Mouse (Mus musculus): ENCODE data around the gene Rai14. TPM values are rescaled to one million over a fixed set of nuclear protein-coding genes. Genes with fewer than 3 reads are reported as not detected.

The Rai14 gene
- polyA plus RNA-seq (2014; fragmentation: Nextera tagmentation; extraction: Ambion mirVana), result 23.2 and 27.3 TPM in 2 replicates

DNA sequence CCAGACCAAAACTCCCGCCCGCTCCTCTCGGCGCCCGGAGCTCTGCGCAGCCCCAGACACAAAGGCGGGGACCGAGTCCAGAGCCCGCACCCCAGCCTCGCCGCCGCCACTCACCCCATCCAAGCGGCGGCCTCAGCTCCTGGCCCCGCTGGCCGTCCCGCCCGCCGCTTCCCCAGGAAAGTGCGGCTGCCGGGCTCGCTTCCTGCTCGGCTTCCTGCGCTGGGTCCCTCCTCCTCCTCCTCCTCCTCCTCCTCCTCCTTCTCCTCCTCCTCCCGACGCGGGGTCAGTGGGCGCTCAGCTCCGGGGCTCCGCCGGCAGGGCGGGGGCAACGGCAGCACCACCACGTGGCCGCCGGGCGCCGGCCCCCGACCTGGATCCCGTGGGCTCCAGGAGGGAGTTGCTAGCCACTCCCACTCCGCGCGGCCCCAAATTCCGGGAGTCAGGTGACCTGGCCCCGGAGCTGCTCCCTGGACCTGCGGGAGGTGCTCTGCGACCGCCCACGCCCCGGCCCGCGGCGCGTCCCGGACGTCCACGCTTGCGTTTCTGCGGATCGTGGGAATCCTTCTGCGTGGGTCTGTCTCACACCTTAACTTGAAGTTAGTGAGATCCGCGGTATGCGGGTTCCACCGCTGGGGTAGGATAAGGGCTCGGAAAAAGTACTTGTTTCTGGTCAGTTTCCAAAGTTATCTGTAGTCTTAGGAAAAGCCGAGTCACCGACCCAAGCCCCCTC lies at the start of gene Rai14:
Gene Rai14, minus strand, starts transcription at position 216 of the 730 bp plus-strand sequence.
- WGBS, result 1% methylated on average over 52 of the region's 68 CpGs

GRCm38 (mm10) chr15:10761441-10761840 lies 47.0 kb upstream of the Rai14 start:
- no peak overlapping the region for H3K9ac ChIP-seq (replicated peaks; ENCODE audit: low read depth, low read length)
- H3K4me1 ChIP-seq (ENCODE audit: control insufficient read depth, insufficient read depth, low read length), result no peaks in the 10 kb centered on the region
- H3K36me3 ChIP-seq (ENCODE audit: control insufficient read depth, insufficient read depth, low read length), result no peaks in the 10 kb centered on the region
- H3K9me3 ChIP-seq (ENCODE audit: control insufficient read depth, low read depth, low read length), result no peaks in the 10 kb centered on the region
- no peak overlapping the region for H3K4me3 ChIP-seq (ENCODE audit: low read depth, low read length)
- no peaks in the 10 kb centered on the region for H3K27me3 ChIP-seq (ENCODE audit: control insufficient read depth, insufficient read depth, low read length)
- no peak overlapping the region for H3K27ac ChIP-seq (ENCODE audit: low read length)
- WGBS, result 88% methylated on average over 6 of the region's 6 CpGs
- ATAC-seq (ENCODE audit: insufficient number of reproducible peaks, insufficient read depth, low FRiP score, low read depth), result no peak
- H3K4me2 ChIP-seq (replicated peaks; ENCODE audit: low read depth, low read length), result no peak overlapping the region

More for the DNA sequence above, at the start of gene Rai14:
- ATAC-seq (ENCODE audit: insufficient number of reproducible peaks, insufficient read depth, low FRiP score, low read depth), result peak; percentile 82
- peak within 1 kb of the TSS; percentile 75; the same call in 1 of the 2 replicates for H3K27ac ChIP-seq (ENCODE audit: low read length)
- peak within 1 kb of the TSS; percentile 94 for H3K4me2 ChIP-seq (replicated peaks; ENCODE audit: low read depth, low read length)
- no peaks in the 10 kb centered on the region for H3K4me1 ChIP-seq (ENCODE audit: control insufficient read depth, insufficient read depth, low read length)
- peak within 1 kb of the TSS; percentile 76 for H3K4me3 ChIP-seq (ENCODE audit: low read depth, low read length)
- peak within 1 kb of the TSS; percentile 78 for H3K9ac ChIP-seq (replicated peaks; ENCODE audit: low read depth, low read length)
- H3K27me3 ChIP-seq (ENCODE audit: control insufficient read depth, insufficient read depth, low read length), result no peaks in the 10 kb centered on the region
- H3K9me3 ChIP-seq (ENCODE audit: control insufficient read depth, low read depth, low read length), result no peaks in the 10 kb centered on the region
- H3K36me3 ChIP-seq (ENCODE audit: control insufficient read depth, insufficient read depth, low read length), result no peaks in the 10 kb centered on the region

GRCm38 (mm10) chr15:10760006-10760405 lies 45.6 kb upstream of the Rai14 start:
- H3K27ac ChIP-seq (ENCODE audit: low read length), result no peak overlapping the region
- no peaks in the 10 kb centered on the region for H3K9me3 ChIP-seq (ENCODE audit: control insufficient read depth, low read depth, low read length)
- 77% methylated on average over 12 of the region's 12 CpGs for WGBS
- H3K9ac ChIP-seq (replicated peaks; ENCODE audit: low read depth, low read length), result no peak overlapping the region
- H3K27me3 ChIP-seq (ENCODE audit: control insufficient read depth, insufficient read depth, low read length), result no peaks in the 10 kb centered on the region
- no peak for ATAC-seq (ENCODE audit: insufficient number of reproducible peaks, insufficient read depth, low FRiP score, low read depth)
- no peaks in the 10 kb centered on the region for H3K4me1 ChIP-seq (ENCODE audit: control insufficient read depth, insufficient read depth, low read length)
- no peaks in the 10 kb centered on the region for H3K36me3 ChIP-seq (ENCODE audit: control insufficient read depth, insufficient read depth, low read length)
- no peak overlapping the region for H3K4me3 ChIP-seq (ENCODE audit: low read depth, low read length)
- H3K4me2 ChIP-seq (replicated peaks; ENCODE audit: low read depth, low read length), result no peak overlapping the region

DNA sequence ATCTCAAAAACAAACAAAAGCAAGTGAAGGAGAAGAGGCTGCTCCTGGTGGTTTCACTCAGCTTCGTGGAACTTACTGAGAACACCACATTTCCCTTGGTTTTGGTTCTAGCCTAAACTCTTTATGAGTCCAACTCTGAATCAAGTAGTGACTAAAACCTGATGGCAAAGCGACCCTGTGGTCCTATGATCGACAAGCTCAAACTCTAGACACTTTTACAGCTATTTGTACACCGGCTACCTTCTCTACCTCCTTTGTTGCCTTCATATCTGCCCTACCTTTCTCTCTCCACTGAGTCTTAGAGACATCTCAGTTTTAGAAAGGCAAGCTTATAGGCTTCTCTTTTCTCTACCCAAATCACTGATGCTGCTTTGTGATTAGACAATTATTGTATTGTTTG lies 45.0 kb upstream of the Rai14 start:
- no peak for ATAC-seq (ENCODE audit: insufficient number of reproducible peaks, insufficient read depth, low FRiP score, low read depth)
- Histone ChIP-seq H3K9me3 (ENCODE audit: control insufficient read depth, low read depth, low read length) (no peaks in the 10 kb centered on the region), H3K4me3 (ENCODE audit: low read depth, low read length) (no peak overlapping the region), H3K9ac (replicated peaks; ENCODE audit: low read depth, low read length) (no peak overlapping the region), H3K36me3 (ENCODE audit: control insufficient read depth, insufficient read depth, low read length) (no peaks in the 10 kb centered on the region), H3K4me1 (ENCODE audit: control insufficient read depth, insufficient read depth, low read length) (no peaks in the 10 kb centered on the region), H3K4me2 (replicated peaks; ENCODE audit: low read depth, low read length) (no peak overlapping the region), H3K27ac (ENCODE audit: low read length) (no peak overlapping the region), H3K27me3 (ENCODE audit: control insufficient read depth, insufficient read depth, low read length) (no peaks in the 10 kb centered on the region)
- 85% methylated on average over 4 of the region's 4 CpGs for WGBS

GRCm38 (mm10) chr15:10758808-10759207 lies 44.4 kb upstream of the Rai14 start:
- H3K27me3 ChIP-seq (ENCODE audit: control insufficient read depth, insufficient read depth, low read length), result no peaks in the 10 kb centered on the region
- H3K9ac ChIP-seq (replicated peaks; ENCODE audit: low read depth, low read length), result no peak overlapping the region
- no peaks in the 10 kb centered on the region for H3K9me3 ChIP-seq (ENCODE audit: control insufficient read depth, low read depth, low read length)
- H3K36me3 ChIP-seq (ENCODE audit: control insufficient read depth, insufficient read depth, low read length), result no peaks in the 10 kb centered on the region
- ATAC-seq (ENCODE audit: insufficient number of reproducible peaks, insufficient read depth, low FRiP score, low read depth), result no peak
- H3K4me3 ChIP-seq (ENCODE audit: low read depth, low read length), result no peak overlapping the region
- no peaks in the 10 kb centered on the region for H3K4me1 ChIP-seq (ENCODE audit: control insufficient read depth, insufficient read depth, low read length)
- no peak overlapping the region for H3K4me2 ChIP-seq (replicated peaks; ENCODE audit: low read depth, low read length)
- H3K27ac ChIP-seq (ENCODE audit: low read length), result no peak overlapping the region

DNA sequence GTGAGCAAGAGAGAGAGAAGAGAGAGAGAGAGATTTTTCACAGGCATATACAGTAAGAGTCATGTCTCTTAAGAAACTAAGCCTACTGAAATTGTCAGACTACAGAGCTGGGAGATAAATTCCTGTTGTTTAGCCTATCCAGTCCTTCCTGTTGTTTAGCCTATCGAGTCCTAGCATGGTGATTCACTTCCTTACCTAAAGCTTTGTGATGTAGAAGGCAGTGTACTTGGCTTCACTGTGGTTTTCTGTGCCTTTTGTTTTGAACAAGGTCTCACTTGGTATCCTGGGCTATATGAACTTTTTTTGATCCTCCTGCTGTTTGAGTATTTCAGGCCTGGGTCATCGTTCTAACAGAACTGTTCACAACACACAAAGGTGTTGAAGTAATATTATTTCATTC lies 36.7 kb upstream of the Rai14 start:
- WGBS, result 75% methylated on average over 2 of the region's 2 CpGs
- H3K4me2 ChIP-seq (replicated peaks; ENCODE audit: low read depth, low read length), result no peak overlapping the region
- H3K9ac ChIP-seq (replicated peaks; ENCODE audit: low read depth, low read length), result no peak overlapping the region
- H3K27me3 ChIP-seq (ENCODE audit: control insufficient read depth, insufficient read depth, low read length), result no peaks in the 10 kb centered on the region
- no peaks in the 10 kb centered on the region for H3K9me3 ChIP-seq (ENCODE audit: control insufficient read depth, low read depth, low read length)
- H3K36me3 ChIP-seq (ENCODE audit: control insufficient read depth, insufficient read depth, low read length), result no peaks in the 10 kb centered on the region
- H3K4me1 ChIP-seq (ENCODE audit: control insufficient read depth, insufficient read depth, low read length), result 0 out of 2 replicates have a peak, but pooled peaks cover 2% of the 10 kb centered on the region
- H3K4me3 ChIP-seq (ENCODE audit: low read depth, low read length), result no peak overlapping the region
- no peak overlapping the region for H3K27ac ChIP-seq (ENCODE audit: low read length)
- ATAC-seq (ENCODE audit: insufficient number of reproducible peaks, insufficient read depth, low FRiP score, low read depth), result no peak

- Histone ChIP-seq H3K4me1 (ENCODE audit: control insufficient read depth, insufficient read depth, low read length) (0 out of 2 replicates have a peak, but pooled peaks cover 2% of the 10 kb centered on the region), H3K9ac (replicated peaks; ENCODE audit: low read depth, low read length) (no peak overlapping the region), H3K4me3 (ENCODE audit: low read depth, low read length) (no peak overlapping the region), H3K27me3 (ENCODE audit: control insufficient read depth, insufficient read depth, low read length) (no peaks in the 10 kb centered on the region), H3K36me3 (ENCODE audit: control insufficient read depth, insufficient read depth, low read length) (no peaks in the 10 kb centered on the region), H3K4me2 (replicated peaks; ENCODE audit: low read depth, low read length) (no peak overlapping the region), H3K27ac (ENCODE audit: low read length) (no peak overlapping the region), H3K9me3 (ENCODE audit: control insufficient read depth, low read depth, low read length) (no peaks in the 10 kb centered on the region)
- 75% methylated on average over 2 of the region's 2 CpGs for WGBS
- no peak for ATAC-seq (ENCODE audit: insufficient number of reproducible peaks, insufficient read depth, low FRiP score, low read depth)
These were observed 35.9 kb upstream of the Rai14 start for GRCm38 (mm10) chr15:10750339-10750738.

GRCm38 (mm10) chr15:10749678-10750077 lies 35.3 kb upstream of the Rai14 start:
- no peak for ATAC-seq (ENCODE audit: insufficient number of reproducible peaks, insufficient read depth, low FRiP score, low read depth)
- Histone ChIP-seq H3K9ac (replicated peaks; ENCODE audit: low read depth, low read length) (no peak overlapping the region), H3K4me1 (ENCODE audit: control insufficient read depth, insufficient read depth, low read length) (0 out of 2 replicates have a peak, but pooled peaks cover 2% of the 10 kb centered on the region), H3K27ac (ENCODE audit: low read length) (no peak overlapping the region), H3K9me3 (ENCODE audit: control insufficient read depth, low read depth, low read length) (no peaks in the 10 kb centered on the region), H3K36me3 (ENCODE audit: control insufficient read depth, insufficient read depth, low read length) (no peaks in the 10 kb centered on the region), H3K4me2 (replicated peaks; ENCODE audit: low read depth, low read length) (no peak overlapping the region), H3K4me3 (ENCODE audit: low read depth, low read length) (no peak overlapping the region), H3K27me3 (ENCODE audit: control insufficient read depth, insufficient read depth, low read length) (no peaks in the 10 kb centered on the region)
- 43% methylated on average over 4 of the region's 4 CpGs for WGBS

GRCm38 (mm10) chr15:10747638-10748037 lies 33.2 kb upstream of the Rai14 start:
- no peak overlapping the region for H3K9ac ChIP-seq (replicated peaks; ENCODE audit: low read depth, low read length)
- 60% methylated on average over 8 of the region's 8 CpGs for WGBS
- no peak overlapping the region for H3K4me2 ChIP-seq (replicated peaks; ENCODE audit: low read depth, low read length)
- no peak for ATAC-seq (ENCODE audit: insufficient number of reproducible peaks, insufficient read depth, low FRiP score, low read depth)
- H3K9me3 ChIP-seq (ENCODE audit: control insufficient read depth, low read depth, low read length), result no peaks in the 10 kb centered on the region
- no peaks in the 10 kb centered on the region for H3K36me3 ChIP-seq (ENCODE audit: control insufficient read depth, insufficient read depth, low read length)
- no peaks in the 10 kb centered on the region for H3K27me3 ChIP-seq (ENCODE audit: control insufficient read depth, insufficient read depth, low read length)
- 0 out of 2 replicates have a peak, but pooled peaks cover 2% of the 10 kb centered on the region for H3K4me1 ChIP-seq (ENCODE audit: control insufficient read depth, insufficient read depth, low read length)
- no peak overlapping the region for H3K4me3 ChIP-seq (ENCODE audit: low read depth, low read length)
- no peak overlapping the region for H3K27ac ChIP-seq (ENCODE audit: low read length)

All from stomach, embryonic 14.5 days (tissue).